Mouse (Mus musculus) hindbrain, postnatal 0 days (tissue): Measurements from ENCODE around the gene Olfr853. TPM values are rescaled to one million over a fixed set of nuclear protein-coding genes. Genes with fewer than 3 reads are reported as not detected.

Experiments
- ATAC-seq: fragments of 200-750 bp; cut with Nextera tagmentation; 2 replicates; pipeline ENCODE4 v1.8.0; 2017; ENCODE audit warnings: mild to moderate bottlenecking, moderate TSS enrichment, moderate library complexity
- DNase-seq: peaks from one replicate; pipeline ENCODE4 v3.0.0-alpha.2; 2015; ENCODE audit warnings: low spot score
- H3K27ac ChIP-seq: fragments of 300-500 bp; sonication (generic); 2 replicates; pipeline ENCODE4 v1.5.1; 2014; ENCODE audit warnings: mild to moderate bottlenecking
- H3K27me3 ChIP-seq: fragments of 300-500 bp; sonication (generic); 2 replicates; pipeline ENCODE4 v1.6.1; 2014; ENCODE audit warnings: low read length, mixed read lengths; ENCODE audit not compliant: insufficient read depth
- H3K36me3 ChIP-seq: fragments of 300-500 bp; sonication (generic); 2 replicates; pipeline ENCODE4 v1.6.1; 2014; ENCODE audit warnings: low read length, mixed read lengths; ENCODE audit not compliant: insufficient read depth
- H3K4me1 ChIP-seq: fragments of 300-500 bp; sonication (generic); 2 replicates; pipeline ENCODE4 v1.6.1; 2014; ENCODE audit warnings: antibody characterized with exemption, low read length, mixed read lengths; ENCODE audit not compliant: insufficient read depth
- H3K4me2 ChIP-seq: fragments of 300-500 bp; sonication (generic); 2 replicates; pipeline ENCODE4 v1.6.1; 2014; ENCODE audit warnings: low read depth, mild to moderate bottlenecking, low read length, moderate library complexity, mixed read lengths
- H3K4me3 ChIP-seq: fragments of 300-500 bp; sonication (generic); 2 replicates; pipeline ENCODE4 v1.5.1; 2014; ENCODE audit warnings: low read length
- H3K9ac ChIP-seq: fragments of 300-500 bp; sonication (generic); replicated peaks from 2 replicates; pipeline ENCODE4 v1.6.1; 2014; ENCODE audit warnings: mild to moderate bottlenecking, low read length, moderate library complexity, mixed read lengths
- H3K9me3 ChIP-seq: fragments of 300-500 bp; sonication (generic); 2 replicates; pipeline ENCODE4 v1.6.1; 2016; ENCODE audit warnings: low read length, mixed read lengths
- CTCF ChIP-seq: IDR thresholded peaks from 2 replicates; pipeline ENCODE4 v1.5.1; 2016; ENCODE audit warnings: antibody characterized with exemption, control low read depth, low read depth
- whole genome bisulfite sequencing: fragments of 180-500 bp; shearing (Covaris S2); extraction: QIAGEN DNeasy Blood & Tissue Kit; methylation state at CpG from one replicate; pipeline ENCODE4 v1.1.7; 2014; 5-methylcytosine and 5-hydroxymethylcytosine counted together
- polyA plus RNA-seq: library from polyadenylated mRNA; unstranded; fragments of >200 nt; fragmentation: Nextera tagmentation; extraction: Ambion mirVana; gene quantifications from 2 replicates; pipeline ENCODE4 v1.2.1, GENCODE M21; 2015
- total RNA-seq: library from RNA; depleted of rRNA; stranded (reverse); fragments of >200 nt; gene quantifications from 2 replicates; pipeline ENCODE4 v1.2.3, GENCODE M21; 2014; rRNA removed

The Olfr853 gene
- not detected in 2 replicates for total RNA-seq
- polyA plus RNA-seq: not detected in 2 replicates

DNA sequence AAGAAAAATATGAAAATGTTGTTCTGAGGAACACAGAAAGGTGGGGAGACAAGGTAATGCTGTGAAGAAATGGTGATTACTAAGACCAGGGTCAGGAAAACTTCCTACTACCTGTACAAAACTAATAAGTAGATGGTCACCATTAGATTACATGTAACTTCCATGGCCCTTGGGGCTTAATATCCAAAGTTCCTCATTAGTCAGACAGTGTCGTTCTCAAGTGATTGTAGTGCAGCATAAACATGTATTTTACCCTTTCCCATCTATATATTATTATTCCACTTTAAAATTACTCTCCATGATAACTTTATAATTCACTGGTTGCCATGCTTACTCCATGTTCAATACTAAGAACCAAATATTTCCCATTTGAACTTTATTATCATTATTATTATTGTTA, at the start of gene Olfr853:
TSS of gene Olfr853 (minus strand) at position 101 of the 400 bp plus-strand sequence.
- no peak within 1 kb of the TSS for H3K4me3 ChIP-seq
- no peak within 1 kb of the TSS for H3K27ac ChIP-seq
- WGBS: 66% methylated on average over 1 of the region's 1 CpGs
- no peaks in the 10 kb centered on the region for H3K27me3 ChIP-seq
- DNase-seq (no peak), ATAC-seq (no peak)
- H3K4me1 ChIP-seq: no peaks in the 10 kb centered on the region
- no peak within 1 kb of the TSS for H3K4me2 ChIP-seq
- no peak for TF ChIP-seq CTCF
- no peaks in the 10 kb centered on the region for H3K36me3 ChIP-seq
- H3K9me3 ChIP-seq: 0 out of 2 replicates have a peak, but pooled peaks cover 4% of the 10 kb centered on the region
- no peak within 1 kb of the TSS for H3K9ac ChIP-seq

DNA sequence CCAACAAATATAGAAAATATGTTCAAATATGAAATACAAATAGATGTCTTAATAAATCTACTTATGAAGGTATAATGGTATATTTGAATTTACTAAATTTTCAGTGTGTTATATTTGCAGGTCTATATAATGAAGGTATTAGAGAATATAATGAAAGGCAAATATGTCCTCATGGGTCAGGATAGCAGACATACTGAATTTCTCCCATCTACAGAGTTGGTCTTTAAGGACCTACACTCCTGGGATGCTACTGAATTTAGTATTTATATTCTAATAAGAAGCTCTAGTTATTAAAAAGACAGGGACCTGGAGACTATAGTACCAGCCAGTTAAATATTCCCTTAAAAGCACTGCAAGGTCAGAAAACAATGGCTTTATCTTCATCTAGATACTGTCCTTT, 41.4 kb upstream of the Olfr853 start, which contains the start of gene Olfr855:
TSS of gene Olfr855 (plus strand) at position 301 of the 400 bp plus-strand sequence.
- Histone ChIP-seq H3K4me3 (no peak within 1 kb of the TSS), H3K9ac (no peak within 1 kb of the TSS), H3K4me2 (no peak within 1 kb of the TSS), H3K36me3 (no peaks in the 10 kb centered on the region), H3K27ac (no peak within 1 kb of the TSS), H3K9me3 (0 out of 2 replicates have a peak, but pooled peaks cover 2% of the 10 kb centered on the region), H3K4me1 (no peaks in the 10 kb centered on the region), H3K27me3 (no peaks in the 10 kb centered on the region)
- no peak for DNase-seq
- no peak for ATAC-seq
- TF ChIP-seq CTCF: no peak

- no peak within 1 kb of the TSS for H3K4me2 ChIP-seq
- H3K9me3 ChIP-seq: peaks cover 7% of the 10 kb centered on the region; the same call in 1 of the 2 replicates
- H3K36me3 ChIP-seq: no peaks in the 10 kb centered on the region
- DNase-seq: no peak
- no peak within 1 kb of the TSS for H3K4me3 ChIP-seq
- H3K9ac ChIP-seq: no peak within 1 kb of the TSS
- no peaks in the 10 kb centered on the region for H3K27me3 ChIP-seq
- no peak for ATAC-seq
- no peak within 1 kb of the TSS for H3K27ac ChIP-seq
- no peaks in the 10 kb centered on the region for H3K4me1 ChIP-seq
- TF ChIP-seq CTCF: no peak
- WGBS: 74% methylated on average over 1 of the region's 1 CpGs
These were observed 26.4 kb upstream of the Olfr853 start, which contains the start of gene Olfr854 for GRCm38 (mm10) chr9:19567282-19567681. TSS of gene Olfr854 (minus strand) at chr9:19567382.

GRCm38 (mm10) chr9:19492995-19493394, 47.9 kb downstream of the Olfr853 start, which contains the start of gene Olfr851:
TSS of gene Olfr851 (plus strand) at chr9:19493295.
- Histone ChIP-seq H3K9ac (no peak within 1 kb of the TSS), H3K27me3 (no peaks in the 10 kb centered on the region), H3K4me3 (no peak within 1 kb of the TSS), H3K36me3 (no peaks in the 10 kb centered on the region), H3K27ac (no peak within 1 kb of the TSS), H3K4me2 (no peak within 1 kb of the TSS), H3K4me1 (no peaks in the 10 kb centered on the region), H3K9me3 (no peaks in the 10 kb centered on the region)
- TF ChIP-seq CTCF: no peak
- DNase-seq (no peak), ATAC-seq (no peak)

Other genes starting within 250 kb of the Olfr853 start
- not detected in 2 replicates for gene Olfr844, start 224.7 kb downstream of the Olfr853 start, total RNA-seq
- not detected in 2 replicates for gene Olfr844, start 224.7 kb downstream of the Olfr853 start, polyA plus RNA-seq
- gene Olfr845, start 204.6 kb downstream of the Olfr853 start, total RNA-seq: not detected in 2 replicates
- gene Olfr845, start 204.6 kb downstream of the Olfr853 start, polyA plus RNA-seq: not detected in 2 replicates
- gene Olfr846, start 177.1 kb downstream of the Olfr853 start, total RNA-seq: not detected in 2 replicates
- gene Olfr846, start 177.1 kb downstream of the Olfr853 start, polyA plus RNA-seq: not detected in 2 replicates
- gene Olfr847, start 162.4 kb downstream of the Olfr853 start, total RNA-seq: not detected in 2 replicates
- gene Olfr847, start 162.4 kb downstream of the Olfr853 start, polyA plus RNA-seq: not detected in 2 replicates
- gene Olfr849, start 100.8 kb downstream of the Olfr853 start, total RNA-seq: not detected in 2 replicates
- gene Olfr849, start 100.8 kb downstream of the Olfr853 start, polyA plus RNA-seq: not detected in 2 replicates
- gene Olfr850, start 62.8 kb downstream of the Olfr853 start, total RNA-seq: not detected in 2 replicates
- gene Olfr850, start 62.8 kb downstream of the Olfr853 start, polyA plus RNA-seq: not detected in 2 replicates
- not detected in 2 replicates for gene Olfr851, start 47.8 kb downstream of the Olfr853 start, total RNA-seq
- gene Olfr851, start 47.8 kb downstream of the Olfr853 start, polyA plus RNA-seq: not detected in 2 replicates
- gene Olfr854, start 26.3 kb upstream of the Olfr853 start, total RNA-seq: not detected in 2 replicates
- gene Olfr854, start 26.3 kb upstream of the Olfr853 start, polyA plus RNA-seq: not detected in 2 replicates
- gene Olfr855, start 41.5 kb upstream of the Olfr853 start, total RNA-seq: not detected in 2 replicates
- gene Olfr855, start 41.5 kb upstream of the Olfr853 start, polyA plus RNA-seq: not detected in 2 replicates
- 24.6 and 31.8 TPM in 2 replicates for gene Zfp317, start 81.0 kb upstream of the Olfr853 start, total RNA-seq
- gene Zfp317, start 81.0 kb upstream of the Olfr853 start, polyA plus RNA-seq: 20.4 and 22.2 TPM in 2 replicates
- gene Olfr857, start 168.4 kb upstream of the Olfr853 start, total RNA-seq: not detected in 2 replicates
- not detected in 2 replicates for gene Olfr857, start 168.4 kb upstream of the Olfr853 start, polyA plus RNA-seq
- not detected in 2 replicates for gene Olfr58, start 239.2 kb upstream of the Olfr853 start, total RNA-seq
- not detected in 2 replicates for gene Olfr58, start 239.2 kb upstream of the Olfr853 start, polyA plus RNA-seq